Mouse (Mus musculus) forebrain, postnatal 0 days (tissue): ENCODE results near the gene Teddm1a. TPM values are rescaled to one million over a fixed set of nuclear protein-coding genes. Genes with fewer than 3 reads are reported as not detected.
"Not testable (repeated sequence)": the region's sequence is repeated elsewhere in the genome, so short reads cannot be mapped to it uniquely, and the experiment has no call there.

Source experiments
- ATAC-seq: fragments of 200-750 bp; cut with Nextera tagmentation; 2 replicates; pipeline ENCODE4 v1.8.0; 2017; ENCODE audit warnings: mild to moderate bottlenecking, moderate library complexity
- DNase-seq: peaks from one replicate; pipeline ENCODE4 v3.0.0-alpha.2; 2015
- H3K27ac ChIP-seq: fragments of 300-500 bp; sonication (generic); 2 replicates; pipeline ENCODE4 v1.5.1; 2014; ENCODE audit warnings: low read depth, mild to moderate bottlenecking, antibody characterized with exemption, low read length, moderate library complexity, mixed read lengths
- H3K27me3 ChIP-seq: fragments of 300-500 bp; sonication (generic); 2 replicates; pipeline ENCODE4 v1.6.1; 2014; ENCODE audit warnings: mild to moderate bottlenecking, low read length, mixed read lengths; ENCODE audit not compliant: insufficient read depth
- H3K36me3 ChIP-seq: fragments of 300-500 bp; sonication (generic); 2 replicates; pipeline ENCODE4 v1.6.1; 2014; ENCODE audit warnings: mild to moderate bottlenecking, moderate library complexity; ENCODE audit not compliant: insufficient read depth
- H3K4me1 ChIP-seq: fragments of 300-500 bp; sonication (generic); 2 replicates; pipeline ENCODE4 v1.6.1; 2014; ENCODE audit warnings: antibody characterized with exemption; ENCODE audit not compliant: insufficient read depth
- H3K4me2 ChIP-seq: fragments of 300-500 bp; sonication (generic); 2 replicates; pipeline ENCODE4 v1.6.1; 2014; ENCODE audit warnings: low read depth, mild to moderate bottlenecking, moderate library complexity
- H3K4me3 ChIP-seq: fragments of 300-500 bp; sonication (generic); 2 replicates; pipeline ENCODE4 v1.5.1; 2014; ENCODE audit warnings: low read depth, low read length, mixed read lengths
- H3K9ac ChIP-seq: fragments of 300-500 bp; sonication (generic); 2 replicates; pipeline ENCODE4 v1.6.1; 2014; ENCODE audit warnings: mild to moderate bottlenecking
- H3K9me3 ChIP-seq: fragments of 300-500 bp; sonication (generic); 2 replicates; pipeline ENCODE4 v1.6.1; 2016; ENCODE audit warnings: low read length
- CTCF ChIP-seq: sonication (generic); IDR thresholded peaks from 2 replicates; pipeline ENCODE4 v1.5.1; 2016; ENCODE audit warnings: antibody characterized with exemption, control low read depth, low read depth
- WGBS: fragments of 180-500 bp; shearing (Covaris S2); extraction: QIAGEN DNeasy Blood & Tissue Kit; methylation state at CpG from one replicate; pipeline ENCODE4 v1.1.7; 2014; 5-methylcytosine and 5-hydroxymethylcytosine counted together
- polyA plus RNA-seq: library from polyadenylated mRNA; unstranded; fragments of >200 nt; fragmentation: Nextera tagmentation; extraction: Ambion mirVana; gene quantifications from 2 replicates; pipeline ENCODE4 v1.2.1, GENCODE M21; 2015
- total RNA-seq: library from RNA; depleted of rRNA; stranded (reverse); fragments of >200 nt; gene quantifications from 2 replicates; pipeline ENCODE4 v1.2.3, GENCODE M21; 2014

Gene Teddm1a
- total and polyA plus RNA-seq, 2 experiments from 2014 or later = 0.11 TPM; not detected in 1

DNA sequence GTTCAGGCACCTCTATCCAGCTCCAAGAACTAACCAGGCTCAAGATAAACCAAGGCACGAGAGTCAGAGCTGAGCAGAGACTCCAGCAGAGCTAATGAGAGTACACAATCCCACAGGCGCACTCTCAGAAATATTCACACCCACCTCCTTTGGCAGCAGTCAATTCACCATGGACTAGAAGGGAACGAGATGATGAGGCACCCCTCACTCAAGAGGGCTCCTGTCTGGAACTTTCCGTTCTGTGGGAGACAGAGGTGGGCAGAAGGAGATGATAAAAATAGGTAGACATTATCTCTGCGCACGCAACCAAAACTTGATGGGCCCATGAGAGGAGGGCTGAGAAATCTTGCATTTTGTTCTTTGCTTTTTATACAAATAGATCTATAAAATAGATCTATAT is 17.5 kb upstream of the Teddm1a start, which contains the start of gene Teddm1b:
Teddm1b (plus strand) TSS at position 301 of the 400 bp plus-strand sequence.
- Histone ChIP-seq H3K36me3 (no peaks in the 10 kb centered on the region), H3K4me1 (no peaks in the 10 kb centered on the region), H3K27ac (no peak within 1 kb of the TSS), H3K9ac (no peak within 1 kb of the TSS), H3K9me3 (no peaks in the 10 kb centered on the region), H3K27me3 (no peaks in the 10 kb centered on the region), H3K4me2 (no peak within 1 kb of the TSS), H3K4me3 (no peak within 1 kb of the TSS)
- WGBS = 85% methylated on average over 6 of the region's 6 CpGs
- DNase-seq = no peak
- no peak for ATAC-seq
- TF ChIP-seq CTCF = no peak

DNA sequence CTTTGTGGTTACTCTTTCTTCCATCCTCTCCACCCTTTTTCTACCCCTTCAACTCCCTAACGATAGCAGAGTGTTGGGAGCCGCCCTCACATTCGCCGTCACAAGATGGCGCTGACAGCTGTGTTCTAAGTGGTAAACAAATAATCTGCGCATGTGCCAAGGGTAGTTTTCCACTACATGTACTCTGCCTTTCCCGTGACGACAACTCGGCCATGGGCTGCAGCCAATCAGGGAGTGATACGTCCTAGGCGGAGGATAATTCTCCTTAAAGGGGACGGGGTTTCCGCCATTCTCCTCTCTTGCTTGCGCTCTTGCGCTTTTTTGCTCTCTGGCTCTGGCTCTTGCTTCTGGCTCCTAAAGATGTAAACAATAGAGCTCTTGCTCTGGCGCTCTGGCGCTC is 11.2 kb upstream of the Teddm1a start:
- not testable (repeated sequence) for H3K27ac ChIP-seq, H3K9me3 ChIP-seq, H3K4me2 ChIP-seq, H3K4me1 ChIP-seq, DNase-seq, H3K27me3 ChIP-seq, H3K9ac ChIP-seq, ATAC-seq, H3K36me3 ChIP-seq, H3K4me3 ChIP-seq
- 96% methylated on average over 17 of the region's 17 CpGs for WGBS

DNA sequence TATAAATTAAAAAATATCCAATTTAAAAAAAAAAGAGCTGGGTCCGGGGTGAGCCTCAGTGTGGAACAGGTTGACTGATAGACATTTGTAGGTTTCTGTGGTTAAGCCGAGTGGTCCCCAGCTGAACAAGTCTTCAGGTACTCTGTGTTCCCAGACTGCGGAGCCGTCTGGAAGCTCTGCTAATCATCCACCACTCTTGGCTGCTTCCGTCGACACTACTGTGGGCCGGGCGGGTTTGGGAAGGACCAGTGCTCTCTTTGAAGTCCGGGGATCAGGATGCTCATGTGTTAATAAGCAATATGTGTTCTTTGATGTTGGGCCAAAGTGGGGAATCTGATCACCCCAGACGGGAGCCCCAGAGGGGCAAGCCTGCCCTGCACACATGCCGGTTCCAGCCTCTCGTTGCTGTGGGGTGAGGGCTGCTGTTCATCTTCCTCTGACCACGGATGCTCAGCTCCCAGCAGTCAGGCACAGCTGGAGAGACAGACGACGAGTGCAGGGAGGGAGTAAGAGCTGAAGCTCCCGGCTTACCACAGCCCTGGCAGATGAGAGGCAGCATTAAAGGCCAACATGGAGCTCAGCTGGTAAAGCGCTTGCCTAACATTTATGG is 5.4 kb upstream of the Teddm1a start:
- Histone ChIP-seq H3K4me2 (no peak overlapping the region), H3K4me3 (no peak overlapping the region), H3K27ac (no peak overlapping the region), H3K36me3 (no peaks in the 10 kb centered on the region), H3K9ac (no peak overlapping the region), H3K4me1 (no peaks in the 10 kb centered on the region), H3K27me3 (no peaks in the 10 kb centered on the region), H3K9me3 (no peaks in the 10 kb centered on the region)
- ATAC-seq = peak; percentile 32; the same call in 1 of the 2 replicates
- no peak for DNase-seq
- TF ChIP-seq CTCF = no peak
- 40% methylated on average over 17 of the region's 17 CpGs for WGBS

DNA sequence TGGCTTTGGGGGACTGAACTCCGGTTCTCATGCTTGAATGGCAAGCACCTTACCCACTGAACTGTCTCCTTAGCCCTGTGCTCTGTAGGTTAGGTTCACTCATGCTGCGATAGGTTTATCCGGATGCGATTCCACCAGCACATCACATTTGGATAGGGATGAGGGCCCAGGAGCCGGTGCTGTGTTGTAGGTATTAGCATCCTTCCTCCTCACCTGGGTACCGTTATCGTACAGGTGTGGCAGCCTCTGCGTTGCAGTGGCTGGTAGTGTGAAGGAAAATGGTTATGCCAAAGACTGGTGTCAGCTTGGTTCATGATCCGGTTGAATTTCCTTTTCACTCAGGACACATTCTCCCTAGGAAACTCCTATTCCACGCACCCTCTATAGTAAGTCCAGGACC is 1.4 kb upstream of the Teddm1a start:
- Histone ChIP-seq H3K4me2 (no peak overlapping the region), H3K4me3 (no peak overlapping the region), H3K9me3 (no peaks in the 10 kb centered on the region), H3K36me3 (no peaks in the 10 kb centered on the region), H3K4me1 (no peaks in the 10 kb centered on the region), H3K27me3 (no peaks in the 10 kb centered on the region; the same call in 1 of the 2 replicates), H3K27ac (no peak overlapping the region), H3K9ac (no peak overlapping the region)
- 93% methylated on average over 10 of the region's 10 CpGs for WGBS
- ATAC-seq = no peak
- DNase-seq = no peak
- no peak for TF ChIP-seq CTCF

DNA sequence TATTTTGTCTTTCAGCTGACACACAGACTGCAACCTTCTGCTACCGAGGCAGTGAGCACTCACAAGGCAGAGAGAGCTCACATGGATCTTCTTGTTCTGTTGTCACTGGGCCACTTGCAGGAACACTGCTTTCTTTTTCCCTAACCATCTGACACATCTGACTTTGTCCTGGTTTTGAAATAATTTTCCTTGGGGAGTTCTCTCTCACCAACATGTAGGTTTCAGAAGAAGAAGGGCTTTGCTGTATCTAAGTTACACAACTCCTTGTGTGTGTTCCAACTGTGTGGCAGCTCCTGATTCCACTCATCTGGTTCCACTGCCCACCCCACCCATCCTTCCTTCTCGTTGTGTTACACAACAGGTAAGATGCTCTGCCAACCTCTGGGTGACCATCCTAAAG is 2.2 kb downstream of the Teddm1a start:
- Histone ChIP-seq H3K9me3 (no peaks in the 10 kb centered on the region), H3K4me1 (no peaks in the 10 kb centered on the region), H3K4me2 (no peak overlapping the region), H3K36me3 (no peaks in the 10 kb centered on the region), H3K4me3 (no peak overlapping the region), H3K27me3 (no peaks in the 10 kb centered on the region; the same call in 1 of the 2 replicates), H3K27ac (no peak overlapping the region), H3K9ac (no peak overlapping the region)
- DNase-seq (no peak), ATAC-seq (no peak)
- TF ChIP-seq CTCF = no peak
- 63% methylated on average over 2 of the region's 2 CpGs for WGBS

DNA sequence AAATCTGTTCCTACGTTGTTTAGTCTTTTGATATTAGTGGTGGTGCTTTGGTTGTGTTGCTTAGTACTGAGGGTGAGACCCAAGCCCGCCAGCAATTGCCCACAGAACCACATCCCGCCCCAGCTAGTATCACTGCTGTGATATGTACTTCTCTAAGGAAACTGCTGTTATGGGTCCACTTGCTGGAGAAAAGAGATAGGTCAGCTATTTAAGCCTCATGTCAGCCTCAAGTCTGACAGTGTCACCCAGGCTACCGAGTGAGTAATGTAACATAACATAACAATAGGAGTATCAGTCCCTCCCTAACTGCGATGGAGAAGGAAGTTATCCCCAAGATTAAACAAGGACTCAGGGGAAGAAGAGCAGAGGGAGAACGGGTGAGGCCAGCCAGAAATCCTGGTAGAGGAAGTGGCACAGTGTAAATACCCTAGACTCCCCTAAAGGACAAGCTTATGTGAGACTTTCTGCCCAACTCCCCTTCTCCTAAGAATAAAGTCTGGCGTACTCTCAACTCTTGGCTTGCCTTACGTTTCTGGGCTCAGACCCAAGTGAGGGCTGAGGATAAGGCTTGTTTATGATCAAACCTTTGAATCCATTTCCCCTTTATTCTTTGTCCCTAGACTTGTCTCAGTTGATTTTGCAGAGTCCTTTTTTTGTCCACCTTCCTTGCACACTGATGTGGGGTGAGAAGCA is 2.8 kb downstream of the Teddm1a start:
- H3K4me3 ChIP-seq = no peak overlapping the region
- H3K27ac ChIP-seq = 0 out of 2 replicates have a peak overlapping the region, but pooled peaks have one; percentile 30
- no peak overlapping the region for H3K4me2 ChIP-seq
- no peaks in the 10 kb centered on the region; the same call in 1 of the 2 replicates for H3K27me3 ChIP-seq
- peak; percentile 54 for DNase-seq
- H3K9ac ChIP-seq = no peak overlapping the region
- H3K4me1 ChIP-seq = no peaks in the 10 kb centered on the region
- WGBS = 44% methylated on average over 8 of the region's 8 CpGs
- TF ChIP-seq CTCF = no peak
- H3K36me3 ChIP-seq = no peaks in the 10 kb centered on the region
- H3K9me3 ChIP-seq = no peaks in the 10 kb centered on the region
- ATAC-seq = no peak

DNA sequence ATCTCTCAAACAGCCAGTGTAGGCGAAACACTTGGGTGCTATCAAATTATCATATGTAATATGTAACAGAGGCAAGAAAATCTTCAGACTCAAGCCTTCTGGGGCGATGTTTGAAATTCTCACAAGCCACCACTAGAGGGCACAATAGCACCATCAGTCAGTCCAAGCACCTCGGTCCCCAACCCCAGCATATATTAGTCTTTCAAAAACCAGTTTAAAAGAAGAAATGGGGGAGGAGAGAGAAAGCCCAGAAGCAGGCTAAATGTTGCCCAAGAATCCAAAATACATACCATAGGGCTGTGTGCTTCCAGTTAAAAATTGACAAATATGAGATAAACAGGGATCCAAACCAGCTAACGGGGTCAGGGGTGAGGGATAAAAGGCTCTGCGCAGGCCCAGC is 3.4 kb downstream of the Teddm1a start:
- H3K4me3 ChIP-seq = no peak overlapping the region
- TF ChIP-seq CTCF = peak; percentile 89
- DNase-seq (peak; percentile 93), ATAC-seq (peak; percentile 17; the same call in 1 of the 2 replicates)
- 32% methylated on average over 5 of the region's 5 CpGs for WGBS
- no peak overlapping the region for H3K9ac ChIP-seq
- no peaks in the 10 kb centered on the region for H3K36me3 ChIP-seq
- H3K9me3 ChIP-seq = no peaks in the 10 kb centered on the region
- no peaks in the 10 kb centered on the region for H3K4me1 ChIP-seq
- H3K27me3 ChIP-seq = no peaks in the 10 kb centered on the region; the same call in 1 of the 2 replicates
- no peak overlapping the region for H3K4me2 ChIP-seq
- H3K27ac ChIP-seq = 0 out of 2 replicates have a peak overlapping the region, but pooled peaks have one; percentile 30
